Mouse (Mus musculus) embryonic facial prominence, embryonic 14.5 days (tissue): ENCODE data around the gene Ptger2. TPM values are rescaled to one million over a fixed set of nuclear protein-coding genes. Genes with fewer than 3 reads are reported as not detected.

ENCODE experiments used
- ATAC-seq: fragments of 200-750 bp; cut with Nextera tagmentation; 2 replicates; pipeline ENCODE4 v1.8.0; 2017; ENCODE audit warnings: low read depth, moderate number of reproducible peaks, moderate TSS enrichment
- DNase-seq: peaks from one replicate; pipeline ENCODE4 v3.0.0-alpha.2; 2015; ENCODE audit warnings: low spot score
- H3K27ac ChIP-seq: fragments of 300-500 bp; sonication (generic); replicated peaks from 2 replicates; pipeline ENCODE4 v1.5.1; 2014; ENCODE audit warnings: low read depth, mild to moderate bottlenecking, low read length, moderate library complexity
- H3K27me3 ChIP-seq: fragments of 300-500 bp; sonication (generic); replicated peaks from 2 replicates; pipeline ENCODE4 v1.6.1; 2014; ENCODE audit warnings: low read length; ENCODE audit not compliant: control insufficient read depth, insufficient read depth
- H3K36me3 ChIP-seq: fragments of 300-500 bp; sonication (generic); 2 replicates; pipeline ENCODE4 v1.6.1; 2014; ENCODE audit warnings: low read length, mixed read lengths; ENCODE audit not compliant: control insufficient read depth, insufficient read depth
- H3K4me1 ChIP-seq: fragments of 300-500 bp; sonication (generic); 2 replicates; pipeline ENCODE4 v1.6.1; 2014; ENCODE audit warnings: antibody characterized with exemption, low read length; ENCODE audit not compliant: control insufficient read depth, insufficient read depth
- H3K4me2 ChIP-seq: fragments of 300-500 bp; sonication (generic); 2 replicates; pipeline ENCODE4 v1.6.1; 2014; ENCODE audit warnings: low read depth, mild to moderate bottlenecking, low read length, moderate library complexity, mixed read lengths
- H3K4me3 ChIP-seq: fragments of 300-500 bp; sonication (generic); 2 replicates; pipeline ENCODE4 v1.5.1; 2014; ENCODE audit warnings: low read depth, mild to moderate bottlenecking, low read length
- H3K9ac ChIP-seq: fragments of 300-500 bp; sonication (generic); 2 replicates; pipeline ENCODE4 v1.6.1; 2014; ENCODE audit warnings: low read depth, mild to moderate bottlenecking, low read length, moderate library complexity, mixed read lengths
- H3K9me3 ChIP-seq: fragments of 300-500 bp; sonication (generic); 2 replicates; pipeline ENCODE4 v1.6.1; 2016; ENCODE audit warnings: low read length; ENCODE audit not compliant: control insufficient read depth
- WGBS: fragments of 180-500 bp; shearing (Covaris S2); extraction: QIAGEN DNeasy Blood & Tissue Kit; methylation state at CpG from one replicate; pipeline ENCODE4 v1.1.7; 2014; 5-methylcytosine and 5-hydroxymethylcytosine counted together
- polyA plus RNA-seq: library from polyadenylated mRNA; unstranded; fragments of >200 nt; fragmentation: Nextera tagmentation; extraction: Ambion mirVana; gene quantifications from 2 replicates; pipeline ENCODE4 v1.2.1, GENCODE M21; 2014

The Ptger2 gene
- polyA plus RNA-seq, 1 experiment from 2014 or later = 1.2 TPM

DNA sequence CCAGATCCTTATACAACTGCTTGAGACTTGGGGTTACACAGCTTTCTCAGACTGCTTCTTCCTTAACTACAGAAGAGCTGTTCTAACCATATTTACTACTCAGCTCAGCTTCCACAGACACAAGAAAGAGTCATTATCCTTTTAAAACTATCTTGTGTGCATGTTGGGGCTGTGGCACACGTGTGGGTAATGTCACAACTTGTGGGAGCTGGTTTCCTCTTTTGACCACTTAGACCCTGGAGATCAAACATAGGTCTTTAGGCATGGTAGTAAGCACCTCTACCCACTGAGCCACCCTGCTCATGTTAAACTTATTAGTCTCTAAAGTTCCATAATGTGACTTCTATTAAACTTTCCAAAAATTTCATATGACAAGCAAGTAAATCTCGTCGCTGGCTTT is 33.6 kb downstream of the Ptger2 start:
- Histone ChIP-seq H3K9me3 (no peaks in the 10 kb centered on the region), H3K4me1 (no peaks in the 10 kb centered on the region), H3K4me2 (no peak overlapping the region), H3K36me3 (no peaks in the 10 kb centered on the region), H3K27me3 (no peaks in the 10 kb centered on the region), H3K9ac (no peak overlapping the region), H3K4me3 (no peak overlapping the region), H3K27ac (no peak overlapping the region)
- ATAC-seq = no peak
- WGBS = 83% methylated on average over 3 of the region's 3 CpGs
- no peak for DNase-seq

DNA sequence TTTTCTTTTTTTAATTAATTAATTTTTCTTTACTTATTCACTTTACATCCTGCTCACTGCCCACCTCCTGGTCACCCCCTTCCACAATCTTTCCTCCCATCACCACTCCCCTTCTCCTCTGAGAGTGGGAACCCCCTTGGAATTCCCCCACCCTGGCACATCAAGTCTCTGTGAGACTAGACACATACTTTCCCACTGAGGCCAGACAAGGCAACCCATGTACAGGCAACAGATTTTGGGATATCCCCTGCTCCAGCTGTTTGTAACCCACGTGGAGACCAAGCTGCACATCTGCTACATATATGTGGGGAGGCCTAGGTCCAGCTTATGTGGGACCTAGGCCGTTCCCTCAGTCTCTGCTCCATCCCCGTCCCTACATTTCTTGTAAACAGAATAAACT is 46.3 kb downstream of the Ptger2 start:
- Histone ChIP-seq H3K27me3 (no peaks in the 10 kb centered on the region), H3K9me3 (no peaks in the 10 kb centered on the region), H3K4me1 (no peaks in the 10 kb centered on the region), H3K27ac (no peak overlapping the region), H3K9ac (no peak overlapping the region), H3K4me2 (no peak overlapping the region), H3K4me3 (no peak overlapping the region), H3K36me3 (no peaks in the 10 kb centered on the region)
- DNase-seq = no peak
- WGBS = 89% methylated on average over 3 of the region's 3 CpGs
- ATAC-seq = no peak

GRCm38 (mm10) chr14:45036579-45036978 is 48.6 kb downstream of the Ptger2 start:
- no peak overlapping the region for H3K4me2 ChIP-seq

DNA sequence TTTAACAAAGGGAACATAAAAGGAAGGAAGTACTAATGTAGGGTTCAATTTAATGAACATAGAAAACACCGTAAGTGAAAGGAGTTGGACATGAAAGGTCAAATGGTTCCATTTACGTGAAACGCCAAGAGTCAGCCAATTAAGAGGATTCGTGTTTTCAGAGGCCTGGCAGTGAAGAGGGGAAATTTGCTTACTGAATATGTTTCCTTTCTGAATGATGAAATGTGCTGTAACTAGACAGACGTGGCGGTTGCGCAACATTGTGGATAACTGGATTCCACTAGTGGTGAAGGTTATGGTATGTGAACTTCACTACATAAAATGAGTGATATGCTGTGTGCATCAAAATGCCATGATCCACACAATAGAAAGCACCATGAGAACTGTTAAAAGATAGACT is 50.1 kb downstream of the Ptger2 start:
- no peaks in the 10 kb centered on the region for H3K27me3 ChIP-seq
- no peaks in the 10 kb centered on the region for H3K4me1 ChIP-seq
- H3K9me3 ChIP-seq = no peaks in the 10 kb centered on the region
- DNase-seq (no peak), ATAC-seq (no peak)
- no peaks in the 10 kb centered on the region for H3K36me3 ChIP-seq
- H3K4me2 ChIP-seq = no peak overlapping the region
- no peak overlapping the region for H3K4me3 ChIP-seq
- 76% methylated on average over 7 of the region's 7 CpGs for WGBS
- no peak overlapping the region for H3K9ac ChIP-seq
- H3K27ac ChIP-seq = no peak overlapping the region

More at GRCm38 (mm10) chr14:45036579-45036978, 48.6 kb downstream of the Ptger2 start:
- DNase-seq = no peak
- no peak overlapping the region for H3K9ac ChIP-seq
- 80% methylated on average over 1 of the region's 1 CpGs for WGBS
- no peaks in the 10 kb centered on the region for H3K9me3 ChIP-seq
- ATAC-seq = no peak
- no peak overlapping the region for H3K4me3 ChIP-seq
- no peak overlapping the region for H3K27ac ChIP-seq
- no peaks in the 10 kb centered on the region for H3K4me1 ChIP-seq
- no peaks in the 10 kb centered on the region for H3K36me3 ChIP-seq
- H3K27me3 ChIP-seq = no peaks in the 10 kb centered on the region

GRCm38 (mm10) chr14:45040851-45041475 is 53.0 kb downstream of the Ptger2 start:
- Histone ChIP-seq H3K27me3 (no peaks in the 10 kb centered on the region), H3K9me3 (no peaks in the 10 kb centered on the region), H3K4me1 (no peaks in the 10 kb centered on the region), H3K4me2 (no peak overlapping the region), H3K36me3 (no peaks in the 10 kb centered on the region), H3K27ac (no peak overlapping the region), H3K4me3 (no peak overlapping the region), H3K9ac (no peak overlapping the region)
- no peak for DNase-seq
- no peak for ATAC-seq
- WGBS = 74% methylated on average over 5 of the region's 5 CpGs

- Histone ChIP-seq H3K36me3 (no peaks in the 10 kb centered on the region), H3K27me3 (no peaks in the 10 kb centered on the region), H3K4me2 (no peak overlapping the region), H3K27ac (no peak overlapping the region), H3K4me3 (no peak overlapping the region), H3K9me3 (no peaks in the 10 kb centered on the region), H3K4me1 (no peaks in the 10 kb centered on the region), H3K9ac (no peak overlapping the region)
- ATAC-seq = no peak
- DNase-seq = no peak
- WGBS = 77% methylated on average over 2 of the region's 2 CpGs
Measured at GRCm38 (mm10) chr14:45048128-45048527, 60.1 kb downstream of the Ptger2 start.

- 60% methylated on average over 7 of the region's 7 CpGs for WGBS
- peak overlapping the region; percentile 39; the same call in 1 of the 2 replicates for H3K27ac ChIP-seq
- no peaks in the 10 kb centered on the region for H3K36me3 ChIP-seq
- H3K27me3 ChIP-seq = no peaks in the 10 kb centered on the region
- no peaks in the 10 kb centered on the region for H3K9me3 ChIP-seq
- H3K9ac ChIP-seq = no peak overlapping the region
- H3K4me3 ChIP-seq = no peak overlapping the region
- no peak for ATAC-seq
- no peaks in the 10 kb centered on the region for H3K4me1 ChIP-seq
- H3K4me2 ChIP-seq = no peak overlapping the region
- peak; percentile 33 for DNase-seq
Measured at GRCm38 (mm10) chr14:45049689-45050418, 61.9 kb downstream of the Ptger2 start.

GRCm38 (mm10) chr14:45050419-45050776 is 62.4 kb downstream of the Ptger2 start:
- Histone ChIP-seq H3K36me3 (no peaks in the 10 kb centered on the region), H3K27ac (no peak overlapping the region), H3K4me1 (no peaks in the 10 kb centered on the region), H3K9me3 (no peaks in the 10 kb centered on the region), H3K4me3 (no peak overlapping the region), H3K4me2 (no peak overlapping the region), H3K27me3 (no peaks in the 10 kb centered on the region), H3K9ac (no peak overlapping the region)
- 54% methylated on average over 1 of the region's 1 CpGs for WGBS
- no peak for ATAC-seq
- DNase-seq = no peak

DNA sequence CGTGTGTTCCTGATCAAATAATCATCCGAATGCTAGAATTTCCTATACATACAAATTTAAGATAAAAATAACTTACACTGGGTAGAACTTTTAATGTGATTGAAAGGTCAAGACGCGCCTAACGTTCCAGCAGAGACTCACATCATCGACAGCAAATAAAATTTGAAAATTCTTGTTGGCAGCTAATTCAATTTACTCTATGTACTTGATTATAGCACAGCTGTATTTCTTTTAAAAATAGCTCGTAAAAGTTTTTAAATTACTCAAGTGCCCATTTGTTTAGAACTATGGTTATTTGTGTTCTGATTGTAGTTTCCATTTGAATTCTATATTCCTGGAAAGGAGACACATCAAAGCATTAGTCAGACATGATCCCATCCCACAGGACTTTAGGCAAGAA is 63.1 kb downstream of the Ptger2 start:
- ATAC-seq (no peak), DNase-seq (no peak)
- H3K27ac ChIP-seq = no peak overlapping the region

More for the DNA sequence above, 63.1 kb downstream of the Ptger2 start:
- H3K4me2 ChIP-seq = no peak overlapping the region
- no peaks in the 10 kb centered on the region for H3K36me3 ChIP-seq
- H3K9me3 ChIP-seq = no peaks in the 10 kb centered on the region
- WGBS = 69% methylated on average over 7 of the region's 7 CpGs
- H3K4me1 ChIP-seq = no peaks in the 10 kb centered on the region
- no peaks in the 10 kb centered on the region for H3K27me3 ChIP-seq
- no peak overlapping the region for H3K4me3 ChIP-seq
- no peak overlapping the region for H3K9ac ChIP-seq
